Mouse (Mus musculus) midbrain, embryonic 11.5 days (tissue): ENCODE results near the gene Sumo3. TPM values are rescaled to one million over a fixed set of nuclear protein-coding genes. Genes with fewer than 3 reads are reported as not detected.
A peak's percentile ranks its signal among the peaks of the same experiment; 100 is the strongest.

Experiments used
- microRNA counts: library from miRNA; unstranded; fragments of <30 nt; microRNA quantifications from one replicate; lab custom pipeline; 2015
- microRNA-seq: library from miRNA; unstranded; fragments of <30 nt; microRNA quantifications from one replicate; pipeline ENCODE4, GENCODE M21; 2017
- polyA plus RNA-seq: library from polyadenylated mRNA; unstranded; fragments of >200 nt; fragmentation: Nextera tagmentation; extraction: Ambion mirVana; gene quantifications from 2 replicates; pipeline ENCODE4 v1.2.1, GENCODE M21; 2014

The Sumo3 gene
- polyA plus RNA-seq, 1 experiment from 2014 or later: 353 TPM

MicroRNAs encoded within 50 kb of the gene (microRNA counts, 519-probe panel; counts per million panel counts)
- microRNA mmu-miR-1930 (lab: Ali Mortazavi, UCI): not detected

Small RNA genes within 50 kb of the gene (microRNA-seq; reads per million reads assigned to microRNA genes)
- gene Mir1930: 78.3 reads per million, percentile 50 among the genes with 10 or more reads in this experiment

Other genes starting within 250 kb of the Sumo3 start
- 5.8 and 7.4 TPM in 2 replicates for gene Adarb1, start 187.8 kb upstream of the Sumo3 start, polyA plus RNA-seq
- gene Fam207a, start 90.3 kb upstream of the Sumo3 start, polyA plus RNA-seq: 38.7 and 42.2 TPM in 2 replicates
- gene Itgb2, start 75.8 kb upstream of the Sumo3 start, polyA plus RNA-seq: 0.57 and 0.59 TPM in 2 replicates
- 68.5 and 73.2 TPM in 2 replicates for gene Pttg1ip, start 24.4 kb upstream of the Sumo3 start, polyA plus RNA-seq
- gene Gm49325, start 100 bp downstream of the Sumo3 start, polyA plus RNA-seq: 2.4 TPM in 1 of 2 replicates, not detected in the other
- gene Ube2g2, start 16.2 kb downstream of the Sumo3 start, polyA plus RNA-seq: 42.8 and 47.6 TPM in 2 replicates
- gene Tspear, start 80.5 kb downstream of the Sumo3 start, polyA plus RNA-seq: 0.72 and 1.2 TPM in 2 replicates
- not detected in 2 replicates for gene Gm19402, start 84.7 kb downstream of the Sumo3 start, polyA plus RNA-seq
- not detected in 2 replicates for gene Gm9508, start 91.1 kb downstream of the Sumo3 start, polyA plus RNA-seq
- not detected in 2 replicates for gene Gm10272, start 100.5 kb downstream of the Sumo3 start, polyA plus RNA-seq
- not detected in 2 replicates for gene Gm10024, start 105.4 kb downstream of the Sumo3 start, polyA plus RNA-seq
- gene Gm10142, start 109.7 kb downstream of the Sumo3 start, polyA plus RNA-seq: not detected in 2 replicates
- gene Krtap12-1, start 114.5 kb downstream of the Sumo3 start, polyA plus RNA-seq: not detected in 2 replicates
- not detected in 2 replicates for gene Gm10100, start 120.4 kb downstream of the Sumo3 start, polyA plus RNA-seq
- not detected in 2 replicates for gene Gm18596, start 136.5 kb downstream of the Sumo3 start, polyA plus RNA-seq
- gene Gm9736, start 145.3 kb downstream of the Sumo3 start, polyA plus RNA-seq: not detected in 2 replicates
- gene Gm3233, start 153.6 kb downstream of the Sumo3 start, polyA plus RNA-seq: not detected in 2 replicates
- not detected in 2 replicates for gene Gm3238, start 165.2 kb downstream of the Sumo3 start, polyA plus RNA-seq
- not detected in 2 replicates for gene Gm7138, start 170.8 kb downstream of the Sumo3 start, polyA plus RNA-seq
- gene Gm3250, start 176.4 kb downstream of the Sumo3 start, polyA plus RNA-seq: not detected in 2 replicates
- gene Gm7137, start 182.1 kb downstream of the Sumo3 start, polyA plus RNA-seq: not detected in 2 replicates
- not detected in 2 replicates for gene Gm9639, start 189.0 kb downstream of the Sumo3 start, polyA plus RNA-seq
- not detected in 2 replicates for gene Gm19668, start 193.0 kb downstream of the Sumo3 start, polyA plus RNA-seq
- gene Gm9507, start 205.7 kb downstream of the Sumo3 start, polyA plus RNA-seq: not detected in 2 replicates
- not detected in 2 replicates for gene Gm2696, start 208.6 kb downstream of the Sumo3 start, polyA plus RNA-seq
- gene Krtap10-4, start 221.0 kb downstream of the Sumo3 start, polyA plus RNA-seq: not detected in 2 replicates
- gene Krtap10-10, start 229.8 kb downstream of the Sumo3 start, polyA plus RNA-seq: not detected in 2 replicates
- gene Gm36176, start 240.7 kb downstream of the Sumo3 start, polyA plus RNA-seq: not detected in 2 replicates
- not detected in 2 replicates for gene Gm10318, start 246.8 kb downstream of the Sumo3 start, polyA plus RNA-seq